Mouse (Mus musculus): ENCODE results near the gene Prrc2a.

Prrc2a gene

DNA sequence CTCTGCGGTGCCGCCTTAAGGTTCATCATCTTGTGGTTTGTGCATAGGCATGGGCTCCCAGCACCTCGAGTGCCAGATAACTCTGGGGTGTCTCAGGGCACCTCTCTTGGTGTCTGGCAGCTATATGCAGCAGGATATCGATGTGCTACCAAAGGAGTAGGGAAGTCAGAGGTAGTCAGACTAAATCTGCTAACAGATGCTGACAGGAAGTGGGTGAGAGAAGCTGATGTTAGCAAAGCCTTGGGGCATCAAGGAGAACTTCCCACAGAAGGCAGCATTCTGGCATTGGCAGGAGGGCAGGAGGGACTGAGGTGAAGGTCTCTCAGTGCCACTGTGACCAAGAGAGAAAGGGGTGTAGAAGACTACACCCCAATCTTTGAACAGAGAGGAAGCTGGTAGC lies 25.4 kb upstream of the Prrc2a start:
- no peak for DNase-seq (ENCODE audit: low read depth, low spot score)

DNA sequence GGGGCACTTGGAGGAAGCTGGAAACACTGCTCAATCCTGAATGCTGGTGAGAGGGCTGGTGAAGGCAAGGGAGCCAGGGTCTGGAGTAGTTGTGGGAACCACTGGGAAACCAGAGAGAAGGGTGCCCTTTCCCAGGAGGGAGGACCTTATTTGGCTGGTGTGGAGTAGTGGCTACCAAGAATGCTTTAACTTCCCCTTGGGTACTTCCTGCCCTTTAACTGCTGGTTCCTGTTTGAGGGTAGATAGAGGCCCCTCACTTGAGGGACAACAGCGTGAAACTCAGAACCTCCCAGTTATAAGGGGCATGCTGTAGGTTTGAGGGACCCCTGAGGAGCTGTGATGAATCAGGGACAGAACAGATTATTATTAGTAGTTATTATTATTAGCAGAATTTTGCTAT lies 24.5 kb upstream of the Prrc2a start:
- DNase-seq (ENCODE audit: low read depth, low spot score) = no peak

DNA sequence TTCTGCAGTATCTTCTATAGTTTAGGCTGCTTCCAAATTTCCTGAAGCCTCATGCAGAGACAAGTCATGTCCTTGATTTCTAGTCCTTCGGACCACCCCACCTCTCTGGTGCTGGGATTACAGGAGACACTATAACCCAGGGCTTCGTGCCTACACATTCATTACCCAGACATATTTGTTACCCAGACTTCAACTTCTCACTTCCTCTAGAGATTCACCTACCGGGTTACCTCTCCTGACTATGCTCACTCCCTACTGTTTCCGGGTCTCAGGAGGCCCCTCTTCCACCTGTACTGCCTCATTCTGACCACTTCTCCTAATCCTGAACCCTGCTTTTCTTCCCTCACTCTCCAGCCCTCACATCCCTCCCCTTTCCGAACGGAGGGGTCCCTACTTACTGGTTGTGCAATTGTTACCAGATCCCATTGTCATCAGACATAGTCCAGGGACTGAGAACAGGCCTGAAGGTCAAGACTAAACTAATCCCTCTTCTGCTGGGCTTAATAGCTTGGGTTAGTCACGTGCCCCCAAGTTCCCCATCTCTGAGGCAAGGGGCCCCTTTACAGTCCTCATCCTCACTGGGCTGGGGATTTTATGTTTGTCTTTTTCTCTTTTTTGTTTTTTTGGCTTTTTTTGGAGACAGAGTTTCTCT lies 23.4 kb upstream of the Prrc2a start, which contains the start of gene Lst1:
Gene Lst1, minus strand, starts transcription at position 481 of the 652 bp plus-strand sequence.
- DNase-seq (ENCODE audit: low read depth, low spot score) = no peak

DNA sequence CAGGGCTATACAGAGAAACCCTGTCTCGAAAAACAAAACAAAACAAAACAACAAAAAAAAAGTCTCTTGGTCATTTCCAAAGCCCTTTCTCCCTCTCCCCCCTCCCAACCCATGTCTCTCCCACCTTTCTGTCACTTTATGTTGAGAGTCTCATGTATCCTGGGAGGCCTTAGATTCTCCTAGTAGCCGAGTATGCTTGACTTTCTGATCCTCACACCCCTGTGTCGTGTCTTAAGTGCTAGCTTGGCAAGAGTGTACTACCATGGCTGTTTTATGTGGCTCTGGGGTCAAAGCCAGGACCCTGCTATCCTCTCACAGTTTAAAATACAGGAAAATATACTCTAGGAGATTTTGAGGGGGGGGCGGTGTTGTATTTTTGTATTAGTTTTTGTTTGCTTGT lies 22.6 kb upstream of the Prrc2a start:
- DNase-seq (ENCODE audit: low read depth, low spot score) = no peak

DNA sequence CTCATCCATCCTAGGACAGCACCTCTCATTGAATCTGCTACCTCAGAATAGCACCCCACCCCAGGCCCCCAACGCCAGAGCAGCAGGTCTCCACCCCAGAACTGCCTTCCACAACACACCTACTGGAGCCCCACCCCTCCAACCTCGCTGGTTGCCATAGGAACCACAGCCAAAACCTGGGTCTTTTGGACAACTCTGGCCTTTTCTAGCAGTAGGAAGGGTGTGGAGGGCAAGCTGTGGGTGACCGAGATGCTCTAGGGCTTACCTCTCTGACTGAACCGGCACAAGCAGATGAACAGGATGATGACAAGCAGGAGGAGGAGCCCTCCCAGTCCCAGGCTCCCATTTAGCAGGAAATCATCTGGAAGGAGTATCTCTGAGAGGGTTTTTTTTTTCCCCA lies 22.0 kb upstream of the Prrc2a start:
- peak; percentile 95 for DNase-seq (ENCODE audit: low read depth, low spot score)

DNA sequence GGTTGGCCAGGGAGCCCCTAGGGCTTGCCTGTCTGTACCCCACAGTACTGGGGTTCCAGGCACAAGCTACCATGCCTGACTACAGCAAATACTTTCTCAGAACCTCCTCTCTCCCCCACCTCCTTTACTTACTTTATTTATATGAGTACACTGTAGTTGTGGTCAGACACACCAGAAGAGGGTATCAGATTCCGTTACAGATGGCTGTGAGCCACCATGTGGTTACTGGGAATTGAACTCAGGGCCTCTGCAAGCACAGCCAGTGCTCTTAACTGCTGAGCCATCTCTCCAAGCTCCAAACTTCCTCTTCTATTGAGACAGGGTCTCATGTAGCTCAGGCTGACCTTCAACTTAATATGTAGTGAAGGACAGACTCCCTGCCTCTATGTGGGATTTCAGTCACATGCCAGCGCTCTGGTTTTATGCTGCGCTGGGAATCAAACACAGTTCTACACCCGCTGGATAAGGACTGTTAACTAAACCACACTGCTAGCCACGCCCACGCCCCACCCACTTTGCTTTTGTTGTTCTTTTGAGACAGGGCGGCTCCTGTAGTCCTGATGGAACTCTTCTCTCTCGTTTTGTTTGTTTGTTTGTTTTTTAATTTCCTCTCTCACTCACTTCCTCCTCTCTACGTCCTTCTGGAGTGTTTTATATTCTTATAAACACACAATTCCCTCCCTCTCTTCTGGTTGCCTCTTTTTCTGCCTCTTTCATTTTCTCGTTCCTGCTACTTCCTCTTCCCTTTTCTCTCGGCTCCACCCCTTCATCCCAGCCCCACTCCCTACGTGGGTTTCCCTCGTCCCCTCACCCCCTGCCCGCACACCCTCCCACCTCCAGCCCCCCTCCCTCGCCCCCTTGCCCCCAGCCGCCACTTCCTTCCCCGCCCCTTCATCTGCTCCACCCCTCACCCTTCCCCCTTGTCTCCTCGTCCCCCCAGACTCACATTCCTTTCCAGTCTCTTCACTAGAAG lies 21.2 kb upstream of the Prrc2a start:
- peak; percentile 92 for DNase-seq (ENCODE audit: low read depth, low spot score)

DNA sequence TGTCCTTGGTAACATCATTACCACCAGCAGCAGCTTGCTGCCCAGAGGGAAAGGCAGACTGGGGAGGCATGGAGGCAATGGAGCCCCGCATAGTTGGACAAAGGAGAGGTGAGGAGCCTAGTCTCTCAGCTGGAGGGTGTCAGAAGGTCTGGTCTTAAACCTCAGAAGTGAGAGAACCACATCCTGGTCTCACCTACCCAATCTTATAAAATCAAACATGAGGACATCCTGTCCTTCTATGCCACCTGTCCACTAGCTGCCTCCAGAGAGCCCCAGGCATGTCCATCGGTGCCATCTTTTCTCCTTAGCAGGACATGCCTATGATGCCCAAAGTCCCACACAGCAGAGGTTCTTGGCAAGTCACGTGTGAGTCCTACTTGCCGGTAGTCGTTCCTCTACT lies 15.4 kb upstream of the Prrc2a start:
- no peak for DNase-seq (ENCODE audit: low read depth, low spot score)

DNA sequence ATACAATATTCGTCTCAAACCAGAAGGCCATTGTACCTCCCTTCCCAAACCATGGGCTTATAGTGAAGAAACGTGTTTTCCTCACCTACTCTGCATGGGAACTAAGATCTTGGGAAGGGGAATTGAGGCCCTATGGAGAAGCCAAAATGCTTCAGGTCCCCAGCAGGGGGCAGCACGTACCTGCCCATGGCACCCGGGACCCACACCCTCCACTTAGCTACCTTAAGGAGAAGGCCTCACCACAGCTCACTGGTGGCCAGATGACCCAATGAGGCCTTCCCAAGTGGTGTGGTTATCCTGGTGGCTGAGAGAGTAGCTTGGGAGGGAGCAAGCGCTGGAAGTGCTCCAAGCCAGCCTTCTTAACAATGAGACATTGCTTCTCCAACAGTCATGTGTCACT lies 13.8 kb upstream of the Prrc2a start:
- DNase-seq (ENCODE audit: low read depth, low spot score) = peak; percentile 81

DNA sequence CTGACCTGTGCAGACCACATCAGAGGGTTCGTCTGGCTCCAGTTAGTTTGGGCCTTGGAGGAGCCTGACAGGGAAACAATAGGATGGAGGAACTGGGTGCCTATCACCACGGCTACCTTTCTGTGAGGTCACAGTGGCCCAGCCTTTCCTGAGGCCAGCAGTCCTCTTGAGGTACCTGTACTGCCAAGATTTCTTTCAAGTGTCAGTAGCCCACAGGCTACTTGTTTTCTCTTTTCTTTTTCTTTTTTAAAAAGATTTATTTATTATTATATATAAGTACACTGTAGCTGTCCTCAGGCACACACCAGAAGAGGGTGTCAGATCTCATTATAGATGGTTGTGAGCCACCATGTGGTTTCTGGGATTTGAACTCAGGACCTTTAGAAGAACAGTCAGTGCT lies 11.3 kb upstream of the Prrc2a start, which contains the start of gene Aif1:
Gene Aif1, minus strand, starts transcription at position 101 of the 400 bp plus-strand sequence.
- no peak for DNase-seq (ENCODE audit: low read depth, low spot score)

DNA sequence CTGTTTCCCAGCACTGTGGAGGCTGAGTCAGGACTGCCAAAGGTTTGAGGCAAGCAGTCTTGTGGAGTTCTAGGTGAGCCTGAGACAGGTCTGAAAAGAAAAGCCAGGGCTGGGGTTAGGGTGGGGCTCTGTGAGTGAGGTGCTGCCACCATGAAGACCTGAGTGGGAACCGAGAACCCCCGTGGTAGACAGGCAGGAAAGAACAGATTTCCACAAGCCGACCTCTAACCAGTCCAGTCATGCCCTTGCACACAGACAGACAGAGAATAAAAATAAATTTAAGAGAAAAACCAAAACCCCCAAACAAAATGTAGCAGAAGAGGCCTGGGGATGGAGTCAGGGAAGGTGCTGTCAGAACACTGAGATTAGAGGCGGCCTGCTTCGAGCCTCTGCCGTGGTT lies 10.7 kb upstream of the Prrc2a start:
- no peak for DNase-seq (ENCODE audit: low read depth, low spot score)

DNA sequence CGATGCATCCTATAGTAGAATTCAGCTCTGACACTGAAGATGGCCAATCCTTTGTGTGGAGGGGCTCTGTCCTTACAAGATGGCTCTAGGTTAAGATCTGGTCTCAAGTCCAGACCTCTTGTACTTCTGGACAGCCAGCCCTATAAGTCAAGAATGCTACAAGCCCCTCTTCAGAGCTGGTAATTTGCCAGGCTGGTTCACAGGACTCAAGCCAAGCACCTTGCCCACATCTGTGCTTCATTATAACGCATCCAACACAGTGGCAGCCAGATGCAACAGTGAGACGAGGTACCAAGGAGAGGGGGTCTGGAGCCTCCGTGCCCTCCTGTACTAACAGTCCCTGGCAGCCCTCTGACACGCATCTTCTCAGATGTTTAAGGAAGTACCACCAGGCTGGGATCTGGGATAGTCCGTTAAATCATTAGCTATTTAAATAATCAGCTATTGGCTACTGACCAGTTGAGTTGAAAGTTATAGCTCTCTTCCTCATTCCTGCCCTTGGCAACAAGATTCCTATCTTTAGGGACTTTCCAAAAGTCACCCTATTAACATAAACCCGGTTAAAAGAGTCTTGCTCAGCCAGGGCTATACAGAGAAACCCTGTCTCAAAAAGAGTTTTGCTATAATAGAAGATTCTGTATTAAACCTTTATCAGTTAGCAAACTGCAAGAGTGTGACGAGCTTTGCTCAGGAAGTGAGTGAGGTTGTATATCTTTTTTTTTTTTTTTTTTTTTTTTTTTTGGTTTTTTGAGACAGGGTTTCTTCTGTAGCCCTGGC lies 9.7 kb upstream of the Prrc2a start:
- no peak for DNase-seq (ENCODE audit: low read depth, low spot score)

DNA sequence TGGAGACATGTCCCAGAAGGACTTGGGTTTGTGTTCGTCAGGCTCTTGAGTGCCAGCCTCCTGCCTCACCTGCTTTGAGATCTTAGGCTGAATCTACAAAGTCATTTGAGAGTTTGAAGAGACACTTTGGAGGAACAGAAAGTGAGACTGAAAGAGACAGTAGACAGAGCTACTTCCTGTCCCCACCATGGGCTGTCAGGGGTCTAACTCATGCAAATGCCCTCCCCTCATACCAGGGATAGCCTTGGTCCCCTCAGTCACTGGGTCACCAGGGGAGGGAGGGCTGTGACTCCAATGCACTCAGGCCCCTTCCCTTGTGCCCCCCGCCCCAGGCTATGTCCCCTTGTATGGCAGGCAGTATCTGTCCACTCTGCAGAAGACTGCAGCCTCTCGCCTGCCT lies 8.6 kb upstream of the Prrc2a start:
- DNase-seq (ENCODE audit: low read depth, low spot score) = no peak

DNA sequence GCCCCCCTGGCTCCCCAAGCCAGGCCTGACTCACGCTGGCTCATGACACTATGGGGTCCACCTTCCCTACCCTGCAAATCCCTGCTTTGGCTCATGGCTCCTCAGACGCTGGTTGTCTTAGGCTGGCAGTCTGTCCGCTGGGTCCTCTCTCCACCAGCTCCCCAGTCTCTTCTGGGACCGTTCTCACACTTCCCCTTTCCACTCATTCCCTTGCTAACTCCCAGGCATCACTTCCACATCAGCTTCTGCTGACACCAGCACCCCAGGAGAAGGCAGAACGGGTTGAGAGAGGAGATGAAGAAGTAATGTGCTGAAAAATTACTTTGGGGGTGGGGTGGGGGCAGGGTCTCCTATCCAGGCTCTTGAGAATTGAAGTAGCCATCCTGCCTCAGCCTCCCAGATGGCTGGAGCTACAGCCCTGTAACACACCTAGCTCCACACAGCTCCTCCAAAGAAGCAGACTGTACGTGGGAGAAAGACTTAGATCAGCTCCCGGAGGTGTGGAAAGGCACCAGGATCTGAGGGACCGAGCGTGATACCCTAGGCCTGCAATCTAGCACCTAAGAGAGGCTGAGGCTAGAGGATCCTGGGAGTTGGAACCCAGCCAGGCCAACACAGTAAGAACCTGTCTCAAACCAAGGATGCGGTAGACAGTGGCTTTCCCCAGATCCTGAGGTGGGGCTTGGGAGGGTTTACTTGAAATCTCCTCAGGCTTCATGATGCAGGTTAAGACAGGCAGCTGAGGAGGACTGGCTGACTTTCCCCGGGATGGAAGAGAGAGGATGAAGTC lies 7.9 kb upstream of the Prrc2a start:
- DNase-seq (ENCODE audit: low read depth, low spot score) = no peak

DNA sequence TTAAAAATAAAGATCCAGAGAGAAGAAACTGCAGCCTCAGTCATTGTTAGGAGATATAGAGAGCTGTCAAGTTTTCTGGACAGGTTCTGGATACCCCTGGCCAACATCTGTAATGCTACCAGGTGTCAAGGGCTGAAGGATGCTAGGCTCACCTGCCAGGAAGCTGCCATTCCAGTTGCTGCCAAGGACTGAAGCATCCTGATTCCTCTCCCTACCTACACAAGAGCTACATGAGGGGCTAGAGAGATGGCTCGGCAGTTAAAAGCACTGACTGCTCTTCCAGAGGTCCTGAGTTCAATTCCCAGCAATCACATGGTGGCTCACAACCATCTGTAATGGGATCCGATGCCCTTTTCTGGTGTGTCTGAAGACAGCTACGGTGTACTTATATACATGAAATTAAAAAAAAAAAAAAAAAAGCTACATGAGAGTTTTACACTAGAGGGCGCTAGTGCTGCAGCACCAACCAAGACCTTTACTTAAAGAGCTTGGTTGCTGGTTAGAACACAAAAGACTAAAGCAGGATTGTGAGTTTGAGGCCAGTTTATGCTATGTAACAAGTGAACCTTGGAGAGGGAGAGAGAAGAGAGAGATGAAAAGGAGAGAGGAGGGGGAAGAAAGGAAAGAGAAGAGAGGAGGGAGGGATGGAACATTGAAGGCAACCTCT lies 4.0 kb upstream of the Prrc2a start:
- DNase-seq (ENCODE audit: low read depth, low spot score) = peak; percentile 85

DNA sequence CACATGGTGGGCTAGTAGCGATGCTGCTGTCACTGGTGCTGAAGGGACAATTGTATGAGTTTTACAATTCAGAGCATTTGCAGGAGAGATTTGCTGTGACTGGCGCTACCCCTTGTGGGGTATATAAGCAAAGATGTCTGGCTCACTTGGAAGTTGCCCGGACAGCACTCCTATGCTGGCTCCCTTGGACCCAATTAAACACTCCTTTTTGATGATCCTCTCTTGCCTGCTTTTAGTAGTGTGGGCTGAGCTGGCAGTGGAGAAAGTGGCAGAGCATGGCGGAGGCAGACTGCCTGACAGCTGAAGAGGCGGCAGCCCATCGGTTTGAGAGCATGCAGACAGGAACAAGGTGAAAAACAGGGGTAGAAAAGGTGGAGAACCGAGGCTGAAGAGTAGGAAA lies 3.1 kb upstream of the Prrc2a start:
- DNase-seq (ENCODE audit: low read depth, low spot score) = no peak

DNA sequence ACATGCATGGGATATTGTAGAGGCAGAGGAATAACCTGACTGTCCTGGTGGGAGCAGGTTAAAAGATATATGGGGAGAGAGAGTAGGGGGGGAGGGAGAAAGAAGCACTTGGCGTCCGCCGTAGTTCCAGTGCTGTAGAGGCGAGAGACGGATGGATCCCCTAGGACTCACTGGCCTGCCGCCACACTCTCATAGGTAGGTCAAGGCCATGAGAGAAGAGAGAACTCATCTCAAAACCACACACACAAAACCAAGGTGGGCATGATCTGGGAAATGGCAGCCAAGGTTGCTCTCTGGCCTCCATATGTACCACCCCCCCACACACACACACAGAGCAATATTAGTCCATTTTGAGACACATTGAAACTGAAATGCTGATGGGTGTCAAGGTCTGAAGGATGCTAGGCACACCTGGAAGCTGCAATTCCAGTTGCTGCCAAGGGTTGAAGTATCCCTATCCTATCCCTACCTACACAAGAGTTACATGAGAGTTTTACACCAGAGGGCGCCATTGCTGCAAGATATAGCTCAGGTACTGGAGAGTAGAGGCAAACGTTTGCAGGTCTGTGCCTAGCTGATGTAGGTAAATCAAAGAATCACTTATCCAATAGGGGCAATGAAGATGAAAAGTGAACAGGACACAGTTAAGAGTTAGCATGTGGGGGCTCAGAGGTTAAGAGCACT lies 1.8 kb upstream of the Prrc2a start:
- peak; percentile 97 for DNase-seq (ENCODE audit: low read depth, low spot score)

DNA sequence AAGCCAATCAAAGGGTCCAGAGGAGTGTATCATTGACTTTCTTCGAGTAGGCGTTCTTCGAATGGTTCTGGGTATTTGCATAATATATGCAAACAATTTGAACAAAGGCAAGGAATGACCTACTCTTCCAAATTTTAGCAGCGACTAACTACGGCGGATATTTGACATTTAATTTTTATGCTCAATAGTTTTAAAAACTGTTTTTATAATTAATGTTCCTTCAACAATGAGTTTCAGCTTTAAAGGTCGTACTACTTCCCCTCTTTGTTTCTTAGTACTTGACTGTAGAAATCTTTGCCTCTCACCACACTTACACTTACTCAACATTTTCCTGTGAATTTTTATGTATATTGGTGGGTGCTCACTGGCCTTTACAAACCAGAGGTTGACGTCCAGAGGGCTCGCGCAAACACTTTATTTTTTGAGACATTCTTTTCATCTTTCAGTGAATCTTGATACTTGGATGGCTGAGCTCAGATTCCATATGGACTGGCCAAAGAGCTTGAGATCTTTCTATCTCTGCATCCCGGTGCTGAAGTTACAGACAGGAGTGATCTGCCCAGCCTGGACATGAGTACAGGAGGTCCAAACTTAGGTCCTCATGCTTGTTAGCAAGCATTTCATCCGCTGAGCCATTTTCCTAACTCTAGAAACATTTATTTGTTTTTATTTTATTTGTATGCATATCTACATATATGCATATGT lies 906 bp upstream of the Prrc2a start:
- DNase-seq (ENCODE audit: low read depth, low spot score) = no peak

DNA sequence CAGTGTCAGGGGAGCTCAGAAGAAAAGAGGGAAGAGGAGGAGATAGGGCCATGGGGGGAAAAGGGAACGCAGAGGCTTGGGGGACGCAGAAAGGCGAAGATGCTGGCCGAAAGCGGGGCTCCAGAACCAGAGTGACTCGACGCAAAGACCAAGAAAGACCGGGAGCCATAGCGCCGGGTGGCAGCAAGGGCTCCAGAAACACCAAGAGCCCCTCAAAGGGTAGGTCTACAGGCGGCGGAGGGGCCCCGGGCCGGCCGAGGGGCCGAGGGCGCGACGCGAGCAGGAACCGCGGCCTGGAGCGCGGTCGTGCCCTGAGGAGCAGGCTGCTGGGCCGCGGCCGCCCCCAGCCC lies 504 bp downstream of the Prrc2a start:
- DNase-seq (ENCODE audit: low read depth, low spot score) = no peak

DNA sequence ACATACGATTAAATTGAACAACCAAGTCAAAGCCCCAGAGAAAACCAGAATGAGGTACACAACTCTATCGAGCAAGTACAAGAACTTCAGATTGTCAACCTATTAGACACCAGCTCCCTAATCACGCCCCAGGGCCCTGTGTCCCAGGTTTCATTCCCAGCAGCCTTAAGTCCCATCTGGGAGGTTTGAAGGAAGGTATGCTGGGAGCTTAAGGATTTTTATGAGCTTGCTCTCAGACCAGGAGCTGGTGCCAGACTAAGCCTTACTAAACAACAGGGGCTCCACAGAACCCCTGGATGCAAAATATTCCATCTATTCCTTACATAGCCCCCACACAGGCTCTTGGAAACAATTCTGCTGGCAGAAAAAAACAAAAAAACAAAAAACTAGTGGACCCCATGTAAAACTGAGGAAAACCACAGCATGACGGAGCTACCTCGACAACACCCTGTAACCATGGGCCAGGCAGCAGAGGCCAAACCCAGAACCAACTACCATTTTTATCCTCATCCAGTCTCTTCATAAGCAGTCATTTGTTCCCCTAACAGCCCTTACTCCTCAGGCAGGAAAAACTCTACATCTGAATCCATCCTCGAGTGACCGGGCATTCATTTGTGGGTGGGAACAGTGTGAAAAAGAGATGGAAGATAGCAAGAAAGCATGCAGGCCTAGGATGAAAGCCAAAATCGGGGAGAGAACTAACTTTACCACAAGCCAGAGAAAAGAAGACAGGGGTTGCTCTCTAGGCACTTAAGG lies 1.2 kb downstream of the Prrc2a start:
- no peak for DNase-seq (ENCODE audit: low read depth, low spot score)
